Mouse (Mus musculus) kidney, embryonic 15.5 days (tissue): ENCODE results near the gene Snx9. TPM values are rescaled to one million over a fixed set of nuclear protein-coding genes. Genes with fewer than 3 reads are reported as not detected.

Experiments
- ATAC-seq: fragments of 200-750 bp; cut with Nextera tagmentation; replicated peaks from 2 replicates; pipeline ENCODE4 v1.8.0; 2017; ENCODE audit warnings: moderate TSS enrichment; ENCODE audit not compliant: low FRiP score
- H3K27ac ChIP-seq: fragments of 300-500 bp; sonication (generic); 2 replicates; pipeline ENCODE4 v1.5.1; 2015; ENCODE audit warnings: mild to moderate bottlenecking, inconsistent platforms
- H3K27me3 ChIP-seq: fragments of 300-500 bp; sonication (generic); 2 replicates; pipeline ENCODE4 v1.6.1; 2015; ENCODE audit warnings: inconsistent platforms
- H3K36me3 ChIP-seq: fragments of 300-500 bp; sonication (generic); 2 replicates; pipeline ENCODE4 v1.6.1; 2015; ENCODE audit warnings: inconsistent platforms
- H3K4me1 ChIP-seq: fragments of 300-500 bp; sonication (generic); 2 replicates; pipeline ENCODE4 v1.6.1; 2015; ENCODE audit warnings: inconsistent platforms
- H3K4me2 ChIP-seq: fragments of 300-500 bp; sonication (generic); 2 replicates; pipeline ENCODE4 v1.6.1; 2015; ENCODE audit warnings: moderate library complexity, mild to moderate bottlenecking, inconsistent platforms
- H3K4me3 ChIP-seq: fragments of 300-500 bp; sonication (generic); replicated peaks from 2 replicates; pipeline ENCODE4 v1.5.1; 2015; ENCODE audit warnings: mild to moderate bottlenecking, inconsistent platforms
- H3K9ac ChIP-seq: fragments of 300-500 bp; sonication (generic); 2 replicates; pipeline ENCODE4 v1.6.1; 2015; ENCODE audit warnings: mild to moderate bottlenecking, inconsistent platforms
- H3K9me3 ChIP-seq: fragments of 300-500 bp; sonication (generic); replicated peaks from 2 replicates; pipeline ENCODE4 v1.6.1; 2016; ENCODE audit warnings: inconsistent platforms
- WGBS: fragments of 180-500 bp; shearing (Covaris S2); methylation state at CpG from one replicate; pipeline ENCODE4 v1.1.7; 2015; ENCODE audit warnings: mixed read lengths; 5-methylcytosine and 5-hydroxymethylcytosine counted together
- polyA plus RNA-seq: library from polyadenylated mRNA; unstranded; fragments of >200 nt; fragmentation: Nextera tagmentation; extraction: Ambion mirVana; gene quantifications from 2 replicates; pipeline ENCODE4 v1.2.1, GENCODE M21; 2015

Snx9 gene
- polyA plus RNA-seq, 1 experiment from 2014 or later: 36.4 TPM

- Histone ChIP-seq H3K27ac (peak within 1 kb of the TSS; percentile 60; the same call in 1 of the 2 replicates), H3K4me2 (peak within 1 kb of the TSS; percentile 82), H3K9ac (peak within 1 kb of the TSS; percentile 60), H3K36me3 (no peaks in the 10 kb centered on the region), H3K4me3 (peak within 1 kb of the TSS; percentile 72), H3K27me3 (peaks cover 6% of the 10 kb centered on the region), H3K4me1 (peaks cover 23% of the 10 kb centered on the region), H3K9me3 (no peaks in the 10 kb centered on the region)
- peak; percentile 77 for ATAC-seq
- under 1% methylated on average over 41 of the region's 52 CpGs for WGBS
These were observed 100.3 kb downstream of the Snx9 start, which contains the start of gene Synj2 for GRCm38 (mm10) chr17:5941230-5942043. Gene Synj2, plus strand, starts transcription at chr17:5941280.

GRCm38 (mm10) chr17:5942156-5942555 lies 101.0 kb downstream of the Snx9 start:
- H3K4me1 ChIP-seq: peaks cover 29% of the 10 kb centered on the region
- H3K4me3 ChIP-seq: peak overlapping the region; percentile 72
- peaks cover 6% of the 10 kb centered on the region for H3K27me3 ChIP-seq
- H3K27ac ChIP-seq: no peak overlapping the region
- ATAC-seq: no peak
- 76% methylated on average over 3 of the region's 3 CpGs for WGBS
- H3K9ac ChIP-seq: 0 out of 2 replicates have a peak overlapping the region, but pooled peaks have one; percentile 60
- no peaks in the 10 kb centered on the region for H3K9me3 ChIP-seq
- peak overlapping the region; percentile 82 for H3K4me2 ChIP-seq
- H3K36me3 ChIP-seq: no peaks in the 10 kb centered on the region

GRCm38 (mm10) chr17:5943053-5943452 lies 101.9 kb downstream of the Snx9 start:
- H3K4me3 ChIP-seq: no peak overlapping the region
- 50% methylated on average over 1 of the region's 1 CpGs for WGBS
- H3K4me1 ChIP-seq: peaks cover 29% of the 10 kb centered on the region
- 0 out of 2 replicates have a peak overlapping the region, but pooled peaks have one; percentile 3 for H3K4me2 ChIP-seq
- no peaks in the 10 kb centered on the region for H3K9me3 ChIP-seq
- H3K27ac ChIP-seq: no peak overlapping the region
- no peaks in the 10 kb centered on the region for H3K36me3 ChIP-seq
- no peak for ATAC-seq
- H3K27me3 ChIP-seq: peaks cover 6% of the 10 kb centered on the region
- no peak overlapping the region for H3K9ac ChIP-seq

- Histone ChIP-seq H3K4me2 (no peak overlapping the region), H3K27me3 (no peaks in the 10 kb centered on the region), H3K9me3 (no peaks in the 10 kb centered on the region), H3K4me3 (no peak overlapping the region), H3K27ac (no peak overlapping the region), H3K9ac (no peak overlapping the region), H3K36me3 (no peaks in the 10 kb centered on the region), H3K4me1 (peaks cover 12% of the 10 kb centered on the region)
- no peak for ATAC-seq
- 71% methylated on average over 3 of the region's 3 CpGs for WGBS
These were observed 105.9 kb downstream of the Snx9 start for GRCm38 (mm10) chr17:5947039-5947438.

GRCm38 (mm10) chr17:5952455-5952854 lies 111.3 kb downstream of the Snx9 start:
- H3K27me3 ChIP-seq: no peaks in the 10 kb centered on the region
- no peaks in the 10 kb centered on the region for H3K36me3 ChIP-seq
- no peaks in the 10 kb centered on the region for H3K4me1 ChIP-seq
- H3K4me2 ChIP-seq: no peak overlapping the region
- no peak overlapping the region for H3K27ac ChIP-seq
- no peak overlapping the region for H3K4me3 ChIP-seq
- no peak for ATAC-seq
- H3K9ac ChIP-seq: no peak overlapping the region
- 77% methylated on average over 4 of the region's 4 CpGs for WGBS
- H3K9me3 ChIP-seq: no peaks in the 10 kb centered on the region

- no peak overlapping the region for H3K4me3 ChIP-seq
- no peak for ATAC-seq
- H3K4me1 ChIP-seq: peaks cover 21% of the 10 kb centered on the region
- H3K27ac ChIP-seq: no peak overlapping the region
- H3K4me2 ChIP-seq: no peak overlapping the region
- H3K9me3 ChIP-seq: no peaks in the 10 kb centered on the region
- H3K9ac ChIP-seq: no peak overlapping the region
- 89% methylated on average over 2 of the region's 2 CpGs for WGBS
- no peaks in the 10 kb centered on the region for H3K27me3 ChIP-seq
- H3K36me3 ChIP-seq: no peaks in the 10 kb centered on the region
These were observed 115.3 kb downstream of the Snx9 start for GRCm38 (mm10) chr17:5956350-5957000.

- Histone ChIP-seq H3K4me1 (peaks cover 21% of the 10 kb centered on the region), H3K27me3 (no peaks in the 10 kb centered on the region), H3K27ac (no peak overlapping the region), H3K9ac (no peak overlapping the region), H3K9me3 (no peaks in the 10 kb centered on the region), H3K4me2 (no peak overlapping the region), H3K4me3 (no peak overlapping the region), H3K36me3 (no peaks in the 10 kb centered on the region)
- WGBS: 65% methylated on average over 3 of the region's 3 CpGs
- no peak for ATAC-seq
These were observed 116.0 kb downstream of the Snx9 start for GRCm38 (mm10) chr17:5957097-5957496.

- H3K27ac ChIP-seq: no peak overlapping the region
- peaks cover 21% of the 10 kb centered on the region for H3K4me1 ChIP-seq
- H3K4me2 ChIP-seq: no peak overlapping the region
- WGBS: 88% methylated on average over 5 of the region's 5 CpGs
- no peak overlapping the region for H3K9ac ChIP-seq
- H3K36me3 ChIP-seq: no peaks in the 10 kb centered on the region
- ATAC-seq: no peak
- no peaks in the 10 kb centered on the region for H3K27me3 ChIP-seq
- H3K4me3 ChIP-seq: no peak overlapping the region
- H3K9me3 ChIP-seq: no peaks in the 10 kb centered on the region
These were observed 117.1 kb downstream of the Snx9 start for GRCm38 (mm10) chr17:5958229-5958628.

- 83% methylated on average over 10 of the region's 10 CpGs for WGBS
- ATAC-seq: peak; percentile 22; the same call in 1 of the 2 replicates
- Histone ChIP-seq H3K27me3 (no peaks in the 10 kb centered on the region), H3K36me3 (no peaks in the 10 kb centered on the region), H3K9ac (no peak overlapping the region), H3K4me3 (no peak overlapping the region), H3K27ac (no peak overlapping the region), H3K4me2 (no peak overlapping the region), H3K4me1 (peaks cover 21% of the 10 kb centered on the region), H3K9me3 (no peaks in the 10 kb centered on the region)
These were observed 117.5 kb downstream of the Snx9 start for GRCm38 (mm10) chr17:5958636-5959035.

GRCm38 (mm10) chr17:5959096-5959495 lies 118.0 kb downstream of the Snx9 start:
- H3K4me2 ChIP-seq: no peak overlapping the region

GRCm38 (mm10) chr17:5959802-5960201 lies 118.7 kb downstream of the Snx9 start:
- H3K4me1 ChIP-seq: peaks cover 21% of the 10 kb centered on the region
- H3K36me3 ChIP-seq: no peaks in the 10 kb centered on the region
- H3K27me3 ChIP-seq: no peaks in the 10 kb centered on the region
- H3K9me3 ChIP-seq: no peaks in the 10 kb centered on the region
- H3K27ac ChIP-seq: peak overlapping the region; percentile 24; the same call in 1 of the 2 replicates
- no peak overlapping the region for H3K4me3 ChIP-seq
- H3K9ac ChIP-seq: no peak overlapping the region
- H3K4me2 ChIP-seq: no peak overlapping the region
- ATAC-seq: no peak
- whole genome bisulfite sequencing: 40% methylated on average over 9 of the region's 9 CpGs

More at GRCm38 (mm10) chr17:5959096-5959495, 118.0 kb downstream of the Snx9 start:
- no peaks in the 10 kb centered on the region for H3K36me3 ChIP-seq
- peaks cover 21% of the 10 kb centered on the region for H3K4me1 ChIP-seq
- H3K9me3 ChIP-seq: no peaks in the 10 kb centered on the region
- H3K4me3 ChIP-seq: no peak overlapping the region
- no peak overlapping the region for H3K9ac ChIP-seq
- ATAC-seq: peak; percentile 33; the same call in 1 of the 2 replicates
- no peak overlapping the region for H3K27ac ChIP-seq
- WGBS: 52% methylated on average over 7 of the region's 7 CpGs
- H3K27me3 ChIP-seq: no peaks in the 10 kb centered on the region

- Histone ChIP-seq H3K27me3 (no peaks in the 10 kb centered on the region), H3K4me1 (peaks cover 14% of the 10 kb centered on the region), H3K4me3 (no peak overlapping the region), H3K9ac (no peak overlapping the region), H3K36me3 (no peaks in the 10 kb centered on the region), H3K9me3 (no peaks in the 10 kb centered on the region), H3K4me2 (no peak overlapping the region), H3K27ac (no peak overlapping the region)
- ATAC-seq: no peak
- 92% methylated on average over 8 of the region's 8 CpGs for WGBS
These were observed 122.6 kb downstream of the Snx9 start for GRCm38 (mm10) chr17:5963766-5964165.
